Mouse (Mus musculus) hindbrain, postnatal 0 days (tissue): ENCODE measurements around the gene Vstm2a. TPM values are rescaled to one million over a fixed set of nuclear protein-coding genes. Genes with fewer than 3 reads are reported as not detected.

Source experiments
- ATAC-seq: fragments of 200-750 bp; cut with Nextera tagmentation; 2 replicates; pipeline ENCODE4 v1.8.0; 2017; ENCODE audit warnings: mild to moderate bottlenecking, moderate TSS enrichment, moderate library complexity
- DNase-seq: peaks from one replicate; pipeline ENCODE4 v3.0.0-alpha.2; 2015; ENCODE audit warnings: low spot score
- H3K27ac ChIP-seq: fragments of 300-500 bp; sonication (generic); 2 replicates; pipeline ENCODE4 v1.5.1; 2014; ENCODE audit warnings: mild to moderate bottlenecking
- H3K27me3 ChIP-seq: fragments of 300-500 bp; sonication (generic); 2 replicates; pipeline ENCODE4 v1.6.1; 2014; ENCODE audit warnings: low read length, mixed read lengths; ENCODE audit not compliant: insufficient read depth
- H3K36me3 ChIP-seq: fragments of 300-500 bp; sonication (generic); 2 replicates; pipeline ENCODE4 v1.6.1; 2014; ENCODE audit warnings: low read length, mixed read lengths; ENCODE audit not compliant: insufficient read depth
- H3K4me1 ChIP-seq: fragments of 300-500 bp; sonication (generic); 2 replicates; pipeline ENCODE4 v1.6.1; 2014; ENCODE audit warnings: antibody characterized with exemption, low read length, mixed read lengths; ENCODE audit not compliant: insufficient read depth
- H3K4me2 ChIP-seq: fragments of 300-500 bp; sonication (generic); 2 replicates; pipeline ENCODE4 v1.6.1; 2014; ENCODE audit warnings: low read depth, mild to moderate bottlenecking, low read length, moderate library complexity, mixed read lengths
- H3K4me3 ChIP-seq: fragments of 300-500 bp; sonication (generic); 2 replicates; pipeline ENCODE4 v1.5.1; 2014; ENCODE audit warnings: low read length
- H3K9ac ChIP-seq: fragments of 300-500 bp; sonication (generic); replicated peaks from 2 replicates; pipeline ENCODE4 v1.6.1; 2014; ENCODE audit warnings: mild to moderate bottlenecking, low read length, moderate library complexity, mixed read lengths
- H3K9me3 ChIP-seq: fragments of 300-500 bp; sonication (generic); 2 replicates; pipeline ENCODE4 v1.6.1; 2016; ENCODE audit warnings: low read length, mixed read lengths
- CTCF ChIP-seq: IDR thresholded peaks from 2 replicates; pipeline ENCODE4 v1.5.1; 2016; ENCODE audit warnings: antibody characterized with exemption, control low read depth, low read depth
- WGBS: fragments of 180-500 bp; shearing (Covaris S2); extraction: QIAGEN DNeasy Blood & Tissue Kit; methylation state at CpG from one replicate; pipeline ENCODE4 v1.1.7; 2014; 5-methylcytosine and 5-hydroxymethylcytosine counted together
- polyA plus RNA-seq: library from polyadenylated mRNA; unstranded; fragments of >200 nt; fragmentation: Nextera tagmentation; extraction: Ambion mirVana; gene quantifications from 2 replicates; pipeline ENCODE4 v1.2.1, GENCODE M21; 2015
- total RNA-seq: library from RNA; depleted of rRNA; stranded (reverse); fragments of >200 nt; gene quantifications from 2 replicates; pipeline ENCODE4 v1.2.3, GENCODE M21; 2014; rRNA removed

Vstm2a gene
- 119 and 121 TPM in 2 replicates for total RNA-seq
- 103 and 108 TPM in 2 replicates for polyA plus RNA-seq

DNA sequence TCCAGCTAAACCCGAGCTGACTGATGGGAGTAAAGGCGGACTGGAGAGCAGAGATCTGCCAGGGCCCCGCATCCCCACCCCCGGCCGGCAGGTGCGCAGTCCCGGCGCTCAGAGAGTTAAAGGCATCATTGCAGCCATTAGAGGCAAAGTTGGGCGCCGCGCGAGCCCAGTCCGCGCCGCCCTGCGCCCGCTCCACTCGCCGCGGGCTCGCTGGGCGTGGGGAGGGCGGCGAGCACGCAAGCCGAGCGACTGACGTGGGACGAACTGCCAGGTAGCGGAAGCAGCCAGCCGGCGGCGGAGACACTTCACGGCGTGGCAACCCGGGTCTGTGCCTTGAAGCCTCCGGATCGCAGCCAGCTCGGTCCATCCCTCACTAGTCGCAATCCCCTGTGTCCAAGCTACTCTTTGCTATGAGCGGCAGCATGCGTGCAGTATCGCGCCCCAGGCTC is at the start of gene Vstm2a:
Vstm2a (plus strand) TSS at position 252 of the 449 bp plus-strand sequence.
- Histone ChIP-seq H3K4me3 (peak within 1 kb of the TSS; percentile 69), H3K9ac (peak within 1 kb of the TSS; percentile 76), H3K4me1 (no peaks in the 10 kb centered on the region), H3K4me2 (peak within 1 kb of the TSS; percentile 77), H3K27ac (peak within 1 kb of the TSS; percentile 78), H3K9me3 (no peaks in the 10 kb centered on the region), H3K36me3 (no peaks in the 10 kb centered on the region), H3K27me3 (no peaks in the 10 kb centered on the region)
- ATAC-seq (peak; percentile 91), DNase-seq (peak; percentile 79)
- TF ChIP-seq CTCF: peak; percentile 51
- WGBS: under 1% methylated on average over 43 of the region's 44 CpGs

DNA sequence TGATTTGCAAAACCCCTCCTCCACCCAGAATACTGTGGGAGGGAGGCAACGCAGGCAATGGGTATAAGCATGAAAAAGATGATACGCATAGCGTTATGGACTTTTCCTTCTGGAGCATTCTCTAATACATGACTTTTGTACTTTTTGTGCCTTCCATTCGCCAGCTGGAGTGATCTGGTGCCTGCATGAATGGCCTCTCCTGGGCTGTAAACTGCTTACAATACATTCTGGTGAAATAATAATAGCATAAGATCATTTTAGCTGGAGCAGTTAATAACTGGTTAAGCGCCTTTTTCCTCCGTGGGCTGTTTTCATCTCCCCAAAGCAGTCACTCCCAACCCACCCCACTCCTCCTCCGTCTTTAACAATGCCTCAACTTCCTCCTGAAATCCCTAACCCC is 513 bp upstream of the Vstm2a start:
- Histone ChIP-seq H3K4me2 (peak overlapping the region; percentile 77), H3K9me3 (no peaks in the 10 kb centered on the region), H3K4me1 (no peaks in the 10 kb centered on the region), H3K27me3 (no peaks in the 10 kb centered on the region), H3K4me3 (peak overlapping the region; percentile 69), H3K27ac (peak overlapping the region; percentile 78), H3K36me3 (no peaks in the 10 kb centered on the region), H3K9ac (peak overlapping the region; percentile 76)
- no peak for TF ChIP-seq CTCF
- DNase-seq (no peak), ATAC-seq (peak; percentile 47)
- WGBS: 7% methylated on average over 7 of the region's 7 CpGs

DNA sequence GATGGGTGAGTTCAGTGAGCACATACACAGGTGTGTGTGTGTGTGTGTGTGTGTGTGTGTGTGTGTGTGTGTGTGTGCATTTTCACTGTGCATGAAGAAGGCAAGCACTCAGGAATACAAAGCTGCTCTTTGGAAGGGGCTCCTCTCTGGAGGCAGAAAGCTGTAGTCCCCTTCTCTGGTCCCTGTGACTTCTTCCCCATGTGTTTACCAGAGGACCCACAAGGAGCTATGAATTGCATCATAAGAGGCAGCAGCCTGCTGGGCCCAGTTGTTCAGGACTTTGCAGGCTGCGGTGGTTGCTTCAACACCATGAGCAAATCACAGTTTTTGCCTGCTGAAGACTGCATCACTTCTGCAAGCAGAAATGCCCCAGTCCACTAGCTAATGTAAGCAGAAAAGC is 776 bp downstream of the Vstm2a start:
- Histone ChIP-seq H3K27ac (peak overlapping the region; percentile 78), H3K27me3 (no peaks in the 10 kb centered on the region), H3K4me1 (0 out of 2 replicates have a peak, but pooled peaks cover 2% of the 10 kb centered on the region), H3K36me3 (no peaks in the 10 kb centered on the region), H3K9ac (peak overlapping the region; percentile 76), H3K4me3 (peak overlapping the region; percentile 69), H3K4me2 (peak overlapping the region; percentile 77), H3K9me3 (no peaks in the 10 kb centered on the region)
- no peak for TF ChIP-seq CTCF
- DNase-seq (peak; percentile 51), ATAC-seq (no peak)
- WGBS: 16% methylated on average over 1 of the region's 1 CpGs

DNA sequence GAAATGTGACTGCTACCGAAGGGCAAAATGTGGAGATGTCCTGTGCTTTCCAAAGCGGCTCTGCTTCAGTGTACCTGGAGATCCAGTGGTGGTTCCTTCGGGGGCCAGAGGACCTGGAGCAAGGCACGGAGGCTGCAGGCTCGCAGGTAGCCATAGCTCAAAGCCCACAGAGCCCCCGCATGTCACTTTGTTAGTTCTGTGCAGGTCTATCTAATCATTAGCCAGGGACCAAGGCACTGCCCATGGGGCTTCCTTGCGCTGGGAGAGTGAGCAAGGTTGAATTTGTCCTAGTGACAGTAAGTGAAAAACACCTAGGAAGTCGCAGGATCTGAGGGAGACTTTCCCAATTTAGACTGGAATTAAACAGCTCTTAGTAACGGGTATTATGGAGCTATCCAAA is 2.4 kb downstream of the Vstm2a start:
- 24% methylated on average over 9 of the region's 9 CpGs for WGBS

DNA sequence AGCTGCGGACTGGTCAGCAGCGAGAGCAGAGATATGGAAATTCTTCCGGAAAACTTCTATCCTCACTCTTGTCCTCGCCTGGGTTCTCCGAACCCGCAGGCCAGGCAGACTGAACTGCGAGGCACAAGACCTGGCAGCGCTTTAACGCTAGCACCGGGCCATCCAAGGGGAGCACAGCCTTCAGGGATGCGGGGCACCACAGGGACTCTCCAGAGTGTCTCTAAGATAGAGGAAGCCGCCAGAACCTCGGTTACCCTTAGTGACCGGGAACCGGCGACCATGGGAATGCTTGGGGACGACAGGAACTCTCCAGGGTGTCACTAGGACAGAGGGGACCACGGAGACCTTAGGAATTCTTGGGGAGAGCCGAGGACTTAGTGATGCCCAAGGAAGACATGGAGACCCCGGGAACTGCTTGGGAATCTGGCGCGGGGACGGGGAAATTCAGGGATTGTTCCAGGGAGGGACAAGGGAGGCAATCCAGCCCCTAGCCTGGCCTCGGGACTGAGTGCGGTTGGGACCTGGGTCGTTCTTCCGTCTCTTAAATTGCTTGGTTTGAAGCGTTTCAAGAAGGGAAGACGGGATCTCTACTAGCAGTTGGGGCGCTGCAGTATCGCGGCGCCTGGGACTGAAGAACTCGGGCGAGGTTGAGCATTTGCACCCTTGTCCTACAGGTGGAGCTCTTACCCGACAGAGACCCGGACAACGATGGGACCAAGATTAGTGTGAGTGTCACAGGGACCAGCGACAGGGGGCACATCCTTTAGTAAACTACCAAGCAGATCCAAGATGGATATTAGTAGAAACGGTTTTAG is 3.4 kb downstream of the Vstm2a start:
- Histone ChIP-seq H3K27me3 (no peaks in the 10 kb centered on the region), H3K4me2 (peak overlapping the region; percentile 77), H3K4me1 (0 out of 2 replicates have a peak, but pooled peaks cover 3% of the 10 kb centered on the region), H3K9me3 (no peaks in the 10 kb centered on the region), H3K36me3 (no peaks in the 10 kb centered on the region), H3K9ac (peak overlapping the region; percentile 59), H3K27ac (peak overlapping the region; percentile 56), H3K4me3 (peak overlapping the region; percentile 69)
- under 1% methylated on average over 40 of the region's 40 CpGs for WGBS
- ATAC-seq: peak; percentile 85
- peak; percentile 92 for DNase-seq
- TF ChIP-seq CTCF: peak; percentile 87

More for the DNA sequence above, 2.4 kb downstream of the Vstm2a start:
- H3K9me3 ChIP-seq: no peaks in the 10 kb centered on the region
- TF ChIP-seq CTCF: no peak
- H3K27me3 ChIP-seq: no peaks in the 10 kb centered on the region
- H3K4me3 ChIP-seq: peak overlapping the region; percentile 69
- H3K4me1 ChIP-seq: 0 out of 2 replicates have a peak, but pooled peaks cover 3% of the 10 kb centered on the region
- peak overlapping the region; percentile 77 for H3K4me2 ChIP-seq
- ATAC-seq: no peak
- H3K9ac ChIP-seq: peak overlapping the region; percentile 59
- peak overlapping the region; percentile 51; the same call in 1 of the 2 replicates for H3K27ac ChIP-seq
- no peaks in the 10 kb centered on the region for H3K36me3 ChIP-seq
- DNase-seq: no peak

DNA sequence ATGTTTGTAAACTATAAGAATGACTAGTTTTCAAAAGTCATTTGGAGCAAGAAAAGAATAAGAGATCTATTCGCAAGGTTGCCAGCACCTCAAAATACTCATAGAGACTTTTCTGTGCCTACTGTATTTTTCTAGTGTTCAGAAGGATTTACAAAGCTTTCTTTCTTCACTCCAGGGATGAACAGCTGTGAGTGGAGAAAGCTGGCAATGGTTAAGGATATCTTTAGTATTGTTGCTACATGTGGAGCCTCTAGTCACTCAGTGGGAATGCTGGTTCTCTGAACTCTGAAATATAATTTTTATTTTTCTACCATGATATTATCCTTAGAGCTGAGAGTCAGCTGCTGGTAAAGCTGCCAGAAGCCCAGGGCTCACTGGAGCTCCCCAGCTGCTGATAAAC is 10.9 kb downstream of the Vstm2a start:
- DNase-seq (no peak), ATAC-seq (no peak)
- 81% methylated on average over 1 of the region's 1 CpGs for WGBS
- no peaks in the 10 kb centered on the region for H3K9me3 ChIP-seq
- no peak overlapping the region for H3K4me3 ChIP-seq
- no peak overlapping the region for H3K27ac ChIP-seq
- no peak overlapping the region for H3K9ac ChIP-seq
- no peaks in the 10 kb centered on the region for H3K27me3 ChIP-seq
- H3K4me1 ChIP-seq: no peaks in the 10 kb centered on the region
- no peak for TF ChIP-seq CTCF
- no peak overlapping the region for H3K4me2 ChIP-seq
- H3K36me3 ChIP-seq: no peaks in the 10 kb centered on the region; the same call in 1 of the 2 replicates
